Mouse (Mus musculus) E14TG2a.4 (cell line): Measurements from ENCODE around the gene Kcng4.

Experiments
- CTCF ChIP-seq: conservative IDR thresholded peaks from 2 replicates; pipeline ENCODE4 v1.5.1; 2014; ENCODE audit warnings: low read length
- NANOG ChIP-seq: IDR thresholded peaks from 2 replicates; pipeline ENCODE4 v1.6.1; 2014; ENCODE audit warnings: borderline replicate concordance, low read length, mixed read lengths
- POU5F1 ChIP-seq: IDR thresholded peaks from 2 replicates; pipeline ENCODE4 v1.6.1; 2014; ENCODE audit warnings: low read length, borderline replicate concordance

- no peak for TF ChIP-seq CTCF
- no peak for TF ChIP-seq POU5F1
- TF ChIP-seq NANOG, result no peak
Observed at GRCm38 (mm10) chr8:119604398-119604803, 31.1 kb downstream of the Kcng4 start.
